Mouse (Mus musculus) cerebellum, postnatal 4 days (tissue): ENCODE results near the gene Snap25.
A peak's percentile ranks its signal among the peaks of the same experiment; 100 is the strongest.

ENCODE experiments used
- DNase-seq, 2 experiments: peaks; one replicate each; pipeline ENCODE4 v3.0.0; 2022; ENCODE audit warnings: low spot score in 2 of 2, mixed read lengths in 1 of 2

Gene Snap25

DNA sequence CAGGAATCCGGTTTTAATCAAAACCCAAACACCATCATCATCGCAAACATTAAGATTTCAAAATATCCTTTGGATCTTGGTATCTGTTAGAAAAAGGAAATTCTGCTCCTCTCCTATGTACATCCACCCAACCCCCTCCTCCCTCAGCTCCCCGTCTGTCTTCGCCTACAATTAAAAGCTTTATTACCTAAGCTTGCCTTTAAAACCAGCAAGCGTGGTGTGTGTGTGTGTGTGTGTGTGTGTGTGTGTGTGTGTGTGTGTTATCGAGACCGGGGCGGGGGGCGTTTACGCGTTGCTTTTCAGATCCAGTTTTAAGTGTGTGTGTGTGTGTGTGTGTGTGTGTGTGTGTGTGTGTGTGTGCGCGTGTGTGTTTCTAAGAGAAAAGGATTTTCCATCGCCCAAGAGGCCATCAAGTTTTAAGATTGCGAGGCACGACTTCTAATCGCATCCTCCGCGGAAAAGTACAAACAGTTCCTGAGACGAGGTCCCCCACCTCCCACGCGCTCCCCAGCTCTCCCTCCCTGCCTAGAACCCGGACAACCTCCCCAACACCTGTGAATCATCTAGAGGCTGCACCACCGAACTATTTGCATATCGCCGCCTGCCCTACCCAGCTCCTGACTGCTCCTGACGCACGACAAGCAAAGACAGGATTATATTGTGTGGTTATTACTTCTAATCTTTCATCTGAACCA is 1.4 kb upstream of the Snap25 start:
- peak in 1 of 2 experiments; percentile 7 for DNase-seq

DNA sequence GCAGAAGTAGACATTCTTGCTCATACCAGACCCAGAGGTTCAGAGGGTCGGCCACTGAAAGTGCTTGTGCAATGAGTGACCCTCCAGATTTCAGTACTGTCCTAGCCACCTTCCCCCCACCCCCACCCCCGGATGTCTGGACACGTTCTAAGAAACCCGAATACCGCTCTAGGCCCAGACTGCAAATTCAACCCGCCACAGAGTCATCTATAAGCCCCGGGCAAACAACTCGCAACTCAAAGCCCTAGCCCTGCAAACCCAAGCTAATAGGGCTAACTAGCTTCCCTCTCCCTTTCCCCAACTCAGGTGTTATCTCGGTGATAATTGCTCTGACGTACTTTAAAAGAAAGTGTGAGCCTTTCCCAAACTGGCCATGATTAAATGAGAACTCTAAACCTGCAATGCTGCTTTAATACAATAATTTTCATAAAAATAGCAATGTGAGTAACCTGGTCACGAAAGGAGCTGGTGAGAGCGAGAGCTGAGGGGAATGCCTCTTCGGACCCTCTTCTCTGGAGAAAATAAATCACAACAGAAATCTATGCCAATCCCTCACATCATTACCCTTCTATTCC is 725 bp upstream of the Snap25 start:
- no peak for DNase-seq

DNA sequence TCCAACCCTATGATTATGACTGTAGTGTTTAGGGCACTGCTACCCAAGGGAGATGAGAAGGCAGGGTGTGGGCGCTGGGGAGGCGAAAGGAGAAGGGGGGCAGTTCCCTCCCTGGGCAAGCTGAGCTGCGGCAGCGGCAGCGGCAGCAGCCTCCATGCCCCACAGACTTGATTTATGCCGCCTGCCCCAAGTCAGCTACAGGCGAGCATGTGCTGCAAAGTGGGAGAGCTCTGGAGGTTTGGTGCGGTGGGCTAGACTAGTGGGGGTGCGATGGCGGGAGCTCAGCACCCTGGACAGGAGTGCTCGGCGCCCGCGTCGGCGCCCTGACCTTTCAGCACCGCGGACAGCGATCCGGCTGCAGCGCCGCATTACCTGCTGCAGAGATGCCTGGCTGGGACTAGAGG is 757 bp downstream of the Snap25 start:
- peak; percentile 56 to 64 for DNase-seq

DNA sequence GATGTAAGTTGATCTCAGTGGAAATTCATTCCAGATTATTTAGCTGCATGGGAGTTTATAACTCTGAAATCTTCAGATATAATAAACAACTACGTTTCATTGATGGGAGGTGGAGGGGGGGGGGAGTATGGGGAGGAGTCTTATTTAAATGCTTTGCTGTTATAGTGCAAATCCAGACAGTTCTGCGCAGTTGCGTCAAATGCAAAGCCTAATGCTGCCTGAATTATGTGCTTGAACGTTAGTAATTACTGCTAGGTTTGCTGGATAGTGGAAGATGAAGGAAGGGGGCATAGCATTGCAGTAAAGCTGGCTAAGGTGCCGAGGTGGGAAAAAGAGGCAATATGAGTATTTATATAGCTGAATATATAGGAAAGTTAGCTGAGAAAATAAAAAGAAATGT is 2.3 kb downstream of the Snap25 start:
- no peak for DNase-seq

DNA sequence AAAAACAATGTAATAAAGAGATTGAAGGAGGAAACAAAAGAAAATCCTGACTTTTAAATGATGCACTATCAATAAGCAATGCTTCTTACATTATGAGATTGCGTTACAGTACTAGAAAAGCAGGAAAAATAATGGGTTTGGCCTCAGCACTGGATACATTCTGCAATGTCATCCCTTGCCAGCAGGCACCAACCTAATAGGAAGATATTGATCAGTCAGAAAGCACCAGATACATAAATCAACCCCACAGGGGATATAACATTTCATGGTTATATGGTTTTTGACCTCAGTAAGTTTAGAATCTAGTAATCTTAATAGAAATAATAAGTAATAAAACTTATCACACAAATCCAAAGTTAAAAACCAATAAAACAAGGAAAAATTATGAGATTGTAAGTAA is 3.1 kb downstream of the Snap25 start:
- DNase-seq = no peak

DNA sequence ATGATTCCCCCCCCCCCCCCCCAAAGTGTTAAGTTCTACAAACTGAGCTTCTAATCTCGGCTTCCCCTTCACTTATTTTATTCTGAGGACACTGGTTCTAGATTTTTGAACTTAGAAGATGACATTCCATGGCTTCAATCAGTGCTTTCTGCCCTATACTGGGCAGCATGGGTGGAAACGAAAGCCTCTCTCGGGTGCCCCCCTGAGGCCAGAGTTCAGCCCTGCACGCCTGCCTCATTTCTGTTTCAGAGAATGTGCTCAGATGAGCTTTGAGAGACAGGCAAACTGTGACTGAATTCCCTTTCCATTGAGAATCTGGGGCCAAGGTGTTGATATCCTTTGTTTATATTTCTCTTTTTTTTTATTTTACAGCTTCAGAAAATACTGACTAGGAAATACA is 7.0 kb downstream of the Snap25 start:
- peak; percentile 37 to 64 for DNase-seq

DNA sequence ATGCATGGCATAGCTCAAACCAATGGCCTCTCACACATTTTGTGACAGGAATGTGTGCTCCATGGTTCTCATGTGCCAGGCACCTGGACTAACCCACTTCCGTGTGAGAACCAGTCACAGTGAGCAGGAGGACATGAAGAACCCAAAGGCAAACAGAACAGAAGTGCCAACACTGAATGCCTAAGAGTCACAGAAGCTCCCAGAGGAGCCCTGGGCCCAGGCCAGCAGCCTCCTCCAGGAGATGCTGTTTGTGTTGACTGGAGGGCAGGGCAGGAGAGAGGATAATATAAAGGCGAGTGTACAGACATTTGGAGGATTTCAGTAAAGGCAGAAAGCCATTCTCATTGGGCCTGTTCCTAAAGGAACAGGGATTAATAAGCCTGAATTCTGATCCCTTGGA is 25.0 kb downstream of the Snap25 start:
- no peak for DNase-seq

DNA sequence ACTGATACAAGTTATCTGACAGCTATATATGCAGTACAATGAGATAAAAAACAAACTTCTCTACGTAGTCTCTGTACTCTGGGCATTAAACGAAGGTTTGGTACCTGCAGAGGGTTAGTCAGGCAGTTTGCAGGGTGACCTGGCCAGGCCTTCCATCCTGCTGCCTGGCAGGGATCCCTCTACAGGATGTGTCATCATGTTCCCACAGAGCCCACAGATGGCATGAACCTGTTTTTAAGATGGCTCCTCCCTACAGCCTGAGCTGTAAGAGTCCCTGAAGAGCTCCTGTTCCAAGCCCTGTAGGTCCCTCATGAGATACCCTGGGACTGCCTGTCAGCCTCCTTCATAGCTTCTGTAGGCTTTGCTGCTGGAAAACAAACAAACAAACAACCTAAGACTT is 29.0 kb downstream of the Snap25 start:
- DNase-seq = no peak

DNA sequence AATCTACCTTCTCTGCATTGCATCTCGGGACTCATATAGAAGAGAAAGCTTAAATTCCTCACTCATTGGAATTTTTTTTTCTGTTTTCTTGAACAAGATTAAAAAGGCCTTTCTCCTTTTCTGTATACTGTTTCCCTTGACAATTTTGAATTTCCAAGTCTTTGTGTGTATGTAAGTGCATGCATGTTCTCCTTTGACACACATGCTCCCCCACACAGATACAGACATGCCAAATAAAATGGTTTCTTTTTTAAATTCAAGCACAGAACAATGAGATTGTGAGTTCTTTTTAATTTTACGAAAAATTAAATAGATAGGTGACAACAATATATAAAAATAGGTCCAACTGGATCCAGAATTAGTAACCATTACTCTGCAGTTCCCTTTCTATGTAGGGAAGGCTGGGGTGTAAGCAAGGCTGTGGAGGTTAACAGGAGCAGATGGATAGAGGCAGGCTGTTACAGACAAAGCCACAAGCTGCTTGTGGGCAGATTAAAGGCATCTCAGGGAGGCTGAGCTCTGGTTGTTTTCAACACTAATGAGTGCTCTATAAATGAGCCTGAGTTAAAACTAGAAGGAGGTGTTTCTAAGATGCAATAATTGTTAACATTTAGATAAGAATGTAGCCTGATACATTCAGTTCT is 31.6 kb downstream of the Snap25 start:
- DNase-seq = no peak

DNA sequence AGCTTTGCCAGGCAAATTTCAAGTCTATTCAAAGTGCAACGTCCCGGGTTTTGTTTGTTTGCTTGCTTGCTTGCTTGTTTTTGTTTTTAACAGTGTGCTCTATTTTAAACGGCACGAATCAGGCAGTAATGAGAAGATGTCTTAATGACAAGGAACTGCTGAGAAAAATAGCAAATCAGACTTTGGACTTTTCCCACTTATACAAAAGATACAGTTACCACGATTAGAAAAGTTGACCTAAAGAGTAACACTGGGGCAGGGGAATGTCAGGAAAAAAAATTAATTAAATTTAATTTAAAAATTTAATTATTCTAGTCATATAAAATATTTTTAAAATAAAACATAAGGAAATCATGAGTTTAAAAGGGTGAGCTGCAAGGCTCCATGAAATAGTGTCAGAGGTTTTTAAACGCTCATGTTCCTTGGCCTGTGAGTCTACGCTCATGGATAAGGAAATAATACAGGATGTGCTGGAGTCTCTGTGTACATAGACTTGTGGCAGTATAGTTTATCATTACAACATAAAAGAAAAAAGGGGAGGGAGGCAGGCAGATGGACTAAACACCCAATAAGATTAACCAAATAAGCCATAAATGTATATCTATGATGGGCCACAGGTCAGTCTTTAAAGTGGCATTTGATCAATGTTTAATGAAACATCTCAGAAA is 32.2 kb downstream of the Snap25 start:
- no peak for DNase-seq

DNA sequence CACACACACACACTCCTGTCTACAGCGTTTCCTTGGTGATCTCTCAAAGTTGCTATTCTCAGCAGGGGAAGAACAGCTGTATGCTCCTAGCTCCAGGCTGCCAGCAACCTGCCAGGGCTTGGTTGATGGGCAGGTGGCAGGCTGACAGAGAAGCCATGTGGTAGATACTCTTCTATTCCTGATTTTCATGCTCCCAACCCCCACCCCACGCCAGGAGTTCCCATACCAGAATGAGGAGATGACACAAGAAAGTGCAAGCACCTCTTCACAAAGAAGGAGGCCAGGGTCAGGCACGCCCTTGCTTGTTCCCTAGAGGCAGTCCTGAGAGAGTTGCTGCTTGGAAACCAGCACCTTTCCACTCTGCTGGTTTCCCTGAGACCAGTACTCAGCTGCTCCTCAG is 40.4 kb downstream of the Snap25 start:
- DNase-seq = peak in 1 of 2 experiments; percentile 35

DNA sequence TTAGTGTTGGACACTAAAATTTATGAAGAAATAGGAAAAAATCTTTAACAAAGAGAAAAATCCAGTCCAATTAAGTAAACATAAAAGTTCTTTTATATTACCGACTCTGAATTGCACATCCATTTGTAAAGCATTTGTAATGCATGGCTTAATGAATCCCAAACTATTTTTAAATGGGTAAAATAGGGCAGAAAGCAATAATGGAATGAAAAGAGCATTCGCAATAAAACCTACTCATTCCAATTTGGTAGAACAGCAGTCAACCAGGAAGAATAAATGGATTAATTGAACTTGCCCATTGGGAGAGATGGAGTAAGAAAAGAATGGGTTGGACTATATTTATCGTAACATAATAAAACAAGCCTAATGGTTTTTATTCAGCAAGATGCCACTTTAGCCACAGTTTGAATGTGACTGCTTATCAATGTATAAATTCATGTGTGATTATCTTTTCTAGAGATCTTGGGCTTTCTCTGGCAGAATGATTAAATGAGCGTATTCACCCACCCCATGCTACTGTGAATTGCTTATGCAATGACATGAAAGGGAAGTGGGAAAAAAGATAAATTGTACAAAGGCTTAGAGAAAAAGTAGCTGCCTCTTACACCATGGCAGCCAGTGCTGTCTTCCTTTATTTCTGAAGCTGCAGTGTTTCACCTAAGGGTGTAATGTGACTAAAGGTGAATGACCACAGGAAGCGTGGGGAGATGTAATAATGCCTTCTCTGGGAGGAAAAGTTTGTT is 45.7 kb downstream of the Snap25 start:
- no peak for DNase-seq

DNA sequence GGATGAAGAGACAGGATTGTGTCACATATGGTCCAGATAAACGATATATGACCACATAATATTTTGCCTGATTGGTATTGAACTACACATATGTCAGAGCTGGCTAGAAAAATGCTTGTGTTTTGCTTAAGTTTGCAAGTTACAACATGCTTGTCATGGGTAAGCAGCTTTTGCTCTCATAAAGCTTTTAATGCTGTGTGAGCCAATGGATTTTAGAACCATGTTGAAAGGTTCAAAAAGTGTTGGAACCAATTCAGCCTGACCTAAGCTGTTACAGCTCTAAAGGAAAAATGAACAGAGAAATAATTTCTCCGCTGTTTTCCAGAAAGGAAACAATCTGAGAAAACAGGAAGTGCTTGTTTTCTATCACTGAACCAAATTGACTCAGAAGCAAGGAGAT is 64.9 kb downstream of the Snap25 start:
- DNase-seq = no peak

DNA sequence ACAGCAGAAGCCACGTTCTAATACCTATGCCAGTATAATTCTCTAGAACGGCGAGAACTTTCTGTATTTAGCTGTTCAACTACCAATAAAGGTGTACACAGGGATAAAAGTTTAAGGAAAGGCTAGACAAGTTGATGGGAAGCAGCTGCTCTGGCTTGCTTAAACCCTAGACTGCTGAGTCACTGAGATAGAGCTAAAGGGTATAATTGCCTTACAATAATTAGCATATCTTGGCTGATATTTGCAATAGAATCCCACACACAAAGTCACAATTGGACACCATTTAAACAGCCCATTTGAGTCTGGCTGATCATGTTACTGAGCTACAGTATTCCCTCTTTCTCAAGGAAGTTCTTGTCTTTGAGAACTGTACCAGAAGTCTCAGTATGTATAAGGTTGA is 65.4 kb downstream of the Snap25 start:
- no peak for DNase-seq

DNA sequence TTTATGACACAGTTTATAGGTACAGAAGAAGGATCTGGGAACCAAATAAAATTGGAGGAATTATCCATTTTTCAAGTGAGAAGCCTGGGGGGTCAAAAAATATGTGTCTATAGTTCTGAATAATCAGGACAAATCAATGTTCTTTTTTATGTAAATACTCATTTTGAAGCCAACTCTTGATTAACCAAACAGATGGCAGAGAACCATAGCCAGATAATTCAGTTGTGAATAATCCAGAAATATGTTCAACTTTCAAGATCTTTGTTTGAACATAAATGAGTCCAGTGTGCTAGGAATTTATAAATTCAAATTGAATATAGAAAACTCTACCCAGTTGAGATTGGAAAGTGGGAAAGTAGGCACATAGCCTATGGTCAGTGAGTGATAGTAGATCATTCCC is 67.0 kb downstream of the Snap25 start:
- no peak for DNase-seq

DNA sequence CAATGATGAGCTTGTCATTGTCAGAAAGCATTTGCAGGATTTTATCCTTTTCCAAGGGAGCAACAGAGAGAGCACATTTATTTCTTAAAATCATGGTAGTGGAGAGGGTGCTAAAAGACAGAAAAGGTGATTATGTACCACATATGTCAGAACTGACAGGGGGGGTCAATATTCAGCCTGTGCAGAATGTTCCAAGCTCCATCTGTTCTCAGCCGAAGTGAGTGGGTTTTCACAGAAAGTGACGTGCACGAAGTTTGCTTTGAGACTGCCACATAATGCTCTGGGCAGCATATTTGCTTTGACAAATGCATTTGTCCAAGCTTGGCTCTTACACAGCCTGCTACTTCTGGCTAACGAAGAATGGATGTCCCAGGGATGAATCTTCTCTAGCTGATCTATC is 71.1 kb downstream of the Snap25 start:
- DNase-seq = no peak

DNA sequence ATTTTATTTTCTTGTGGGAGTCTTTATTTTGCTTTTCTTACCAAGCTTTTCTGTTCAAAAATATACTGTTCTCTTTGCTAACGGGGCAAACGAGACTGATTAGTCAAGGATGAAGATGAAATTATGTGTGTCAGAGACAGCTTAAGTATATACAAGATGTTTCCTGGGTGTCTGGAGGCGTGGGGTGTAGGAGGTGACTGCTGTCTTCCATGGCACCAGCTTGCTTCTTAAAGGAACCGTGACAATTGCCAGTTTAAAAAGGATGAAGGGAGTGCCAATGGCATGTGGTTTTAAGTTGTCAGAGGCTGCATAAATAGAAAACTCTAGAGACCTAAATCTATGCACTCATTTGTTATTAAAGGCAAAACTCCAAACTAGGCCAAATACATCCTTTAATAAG is 75.1 kb downstream of the Snap25 start:
- no peak for DNase-seq

DNA sequence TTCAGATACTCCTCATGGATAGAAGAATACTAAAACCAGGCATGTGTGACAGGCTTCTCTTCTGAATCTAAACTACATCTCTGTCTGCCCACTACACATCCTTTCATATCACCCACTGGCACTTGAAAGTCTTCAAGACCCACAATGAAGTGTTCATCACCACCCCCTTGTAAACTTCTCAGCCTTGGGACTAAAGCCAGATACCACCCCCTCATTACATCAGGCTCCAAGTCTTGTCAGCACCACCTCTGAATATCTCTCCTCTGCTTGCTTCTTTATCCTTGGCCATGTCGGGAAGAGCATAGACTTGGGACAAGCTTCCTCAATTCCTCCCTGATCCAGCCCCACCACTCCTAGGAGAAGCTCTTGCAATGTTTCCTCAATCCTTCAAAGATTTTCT is 83.3 kb downstream of the Snap25 start:
- no peak for DNase-seq

DNA sequence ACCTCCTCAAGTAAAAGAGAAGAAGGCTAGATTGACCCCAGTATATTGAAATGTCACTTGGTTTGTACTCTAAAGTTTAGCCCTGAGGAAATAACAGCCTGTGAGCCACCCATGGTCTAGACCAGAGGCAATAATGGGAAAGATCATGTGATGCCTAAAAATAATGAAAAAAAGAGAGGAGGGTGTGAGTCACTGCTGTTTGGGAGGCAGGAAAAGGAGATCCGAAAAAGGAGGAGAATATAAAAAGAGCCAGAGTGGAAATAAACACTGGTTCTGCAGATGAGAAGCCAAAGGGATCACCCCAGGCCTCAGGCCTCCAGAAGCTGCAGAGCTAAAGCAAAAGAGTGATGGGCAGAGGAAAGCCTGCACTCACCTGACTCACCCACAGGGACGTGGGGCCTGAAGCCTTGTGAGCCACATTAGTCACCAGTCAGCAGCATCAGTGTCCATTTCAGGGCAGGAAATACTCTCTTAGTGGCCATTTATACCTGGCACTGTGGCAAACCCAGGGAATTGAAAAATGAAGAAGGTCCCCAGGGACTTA is 85.7 kb downstream of the Snap25 start:
- no peak for DNase-seq

DNA sequence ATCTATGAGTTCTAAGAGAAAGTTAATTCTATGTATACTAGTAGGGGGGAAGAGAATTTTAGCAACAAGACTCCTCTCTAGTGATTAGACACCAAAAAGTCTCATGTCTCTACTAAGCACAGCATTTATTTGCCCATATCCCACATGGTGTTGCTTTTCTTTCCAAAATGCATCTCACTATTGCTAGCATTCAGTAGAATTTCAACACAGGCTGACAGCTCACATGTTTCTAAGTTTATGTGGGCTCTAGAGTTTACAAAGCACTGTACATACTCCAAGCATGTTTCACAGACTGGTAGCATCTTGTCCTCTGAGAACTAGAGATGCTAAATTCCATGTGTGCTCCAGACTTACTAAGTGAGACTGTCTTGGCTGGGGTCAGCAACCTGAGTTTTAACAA is 87.8 kb downstream of the Snap25 start:
- no peak for DNase-seq

DNA sequence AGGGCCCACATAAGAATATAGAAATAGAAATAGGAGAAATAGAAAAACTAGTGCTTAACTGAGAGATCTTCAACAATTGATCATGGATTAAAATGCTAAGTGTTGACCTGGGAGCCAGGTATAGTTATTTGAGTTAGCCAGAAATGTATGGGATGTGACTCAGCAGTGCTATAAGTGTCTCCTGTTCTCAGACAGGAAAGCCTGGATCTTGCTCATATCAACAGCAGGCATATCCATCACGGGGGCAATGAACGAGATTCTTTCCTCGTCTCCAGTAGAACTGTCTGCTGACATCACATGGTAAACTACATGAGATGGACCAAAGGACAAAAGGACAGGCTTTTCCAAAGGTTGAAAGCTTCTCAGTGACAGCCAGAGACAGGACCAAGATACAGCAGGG is 88.8 kb downstream of the Snap25 start:
- DNase-seq = no peak

DNA sequence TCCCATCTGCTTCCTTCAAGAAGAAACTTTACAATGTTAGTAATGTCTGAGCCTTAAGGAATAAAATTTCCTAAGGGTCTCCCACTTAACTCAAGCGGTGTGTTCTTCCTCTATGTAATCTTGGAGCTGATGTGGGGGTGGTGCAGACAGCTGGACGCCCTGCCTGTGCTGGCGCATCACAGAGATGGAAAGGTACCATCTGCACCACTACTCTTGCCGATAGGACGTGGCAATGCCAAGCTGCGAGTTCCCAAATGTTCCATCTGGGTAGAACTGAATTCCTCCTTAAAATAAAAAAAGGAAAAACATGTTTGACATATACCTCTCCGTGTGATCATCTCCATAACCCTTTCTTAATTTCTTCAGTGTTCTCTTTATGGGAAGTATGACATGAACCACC is 89.9 kb downstream of the Snap25 start:
- DNase-seq = no peak
